Mouse (Mus musculus): Measurements from ENCODE around the gene Ttll10.

GRCm38 (mm10) chr4:156034901-156035300 lies 24.3 kb downstream of the Ttll10 start:
- no peak for TF ChIP-seq CTCF (IDR thresholded peaks at IDR 0.05; ENCODE audit: borderline replicate concordance, insufficient read depth, low read length)
- no peak for TF ChIP-seq POLR2A (IDR thresholded peaks at IDR 0.05; ENCODE audit: low read depth, low read length)

Measured in embryonic fibroblast, embryonic 13.5 days (primary cell).